Mouse (Mus musculus) erythroblast, embryonic 14.5 days (primary cell): ENCODE data around the gene Atf6b. TPM values are rescaled to one million over a fixed set of nuclear protein-coding genes. Genes with fewer than 3 reads are reported as not detected.
A peak's percentile ranks its signal among the peaks of the same experiment; 100 is the strongest.

ENCODE experiments used
- H3K27me3 ChIP-seq: 2 replicates; pipeline ENCODE4 v1.6.1; 2012; ENCODE audit warnings: inconsistent platforms; ENCODE audit not compliant: control insufficient read depth
- H3K36me3 ChIP-seq: 2 replicates; pipeline ENCODE4 v1.6.1; 2012; ENCODE audit warnings: mild to moderate bottlenecking, inconsistent platforms; ENCODE audit not compliant: control insufficient read depth
- H3K4me1 ChIP-seq: 2 replicates; pipeline ENCODE4 v1.6.1; 2012; ENCODE audit warnings: inconsistent platforms; ENCODE audit not compliant: control insufficient read depth
- H3K4me3 ChIP-seq: replicated peaks from 2 replicates; pipeline ENCODE3; 2012; ENCODE audit warnings: moderate library complexity, mild to moderate bottlenecking, inconsistent platforms
- H3K9me3 ChIP-seq: 2 replicates; pipeline ENCODE4 v1.6.1; 2012; ENCODE audit warnings: low read length, inconsistent platforms, mixed read lengths; ENCODE audit not compliant: control insufficient read depth
- GATA1 ChIP-seq: IDR thresholded peaks from 2 replicates; pipeline ENCODE4 v1.6.1; 2012; ENCODE audit warnings: low read length, inconsistent platforms, mixed read lengths
- TAL1 ChIP-seq: IDR thresholded peaks from 3 replicates; pipeline ENCODE4 v1.6.1; 2012; ENCODE audit warnings: low read length, inconsistent platforms, mixed read lengths
- polyA plus RNA-seq: library from polyadenylated mRNA; stranded (reverse); fragments of >175 nt; gene quantifications from 2 replicates; pipeline ENCODE4 v1.2.3, GENCODE M21; 2012

The Atf6b gene
- polyA plus RNA-seq, 1 experiment = 7.8 TPM

DNA sequence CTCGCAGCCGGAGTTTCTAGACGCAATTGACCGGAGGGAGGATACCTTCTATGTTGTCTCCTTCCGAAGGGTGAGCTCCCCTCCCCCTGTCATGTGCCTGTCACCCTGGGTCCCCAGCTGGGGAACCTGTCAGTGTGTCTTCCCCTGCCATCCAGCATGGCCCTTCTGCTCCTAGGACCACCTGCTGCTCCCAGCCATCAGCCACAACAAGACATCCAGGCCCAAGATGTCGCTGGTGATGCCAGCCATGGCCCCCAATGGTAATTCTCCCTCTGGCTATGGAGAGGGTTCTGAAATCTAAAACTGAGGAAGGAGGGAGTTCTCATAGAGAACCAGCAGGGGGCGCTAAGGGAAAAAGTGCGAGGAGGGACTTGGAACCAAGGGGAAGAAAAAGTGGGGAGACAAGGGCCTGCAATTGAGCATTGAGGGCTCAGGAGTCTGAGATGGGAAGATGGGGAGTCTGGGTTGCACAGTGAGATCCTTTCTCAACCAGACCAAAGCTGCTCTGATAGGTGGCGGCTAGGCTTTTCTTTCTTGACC lies 6.9 kb downstream of the Atf6b start:
- no peaks in the 10 kb centered on the region; the same call in 1 of the 2 replicates for H3K4me1 ChIP-seq
- H3K36me3 ChIP-seq = peaks cover 59% of the 10 kb centered on the region
- H3K4me3 ChIP-seq = no peak overlapping the region
- H3K27me3 ChIP-seq = peaks cover 16% of the 10 kb centered on the region
- TF ChIP-seq TAL1 (no peak), GATA1 (no peak)
- H3K9me3 ChIP-seq = no peaks in the 10 kb centered on the region

DNA sequence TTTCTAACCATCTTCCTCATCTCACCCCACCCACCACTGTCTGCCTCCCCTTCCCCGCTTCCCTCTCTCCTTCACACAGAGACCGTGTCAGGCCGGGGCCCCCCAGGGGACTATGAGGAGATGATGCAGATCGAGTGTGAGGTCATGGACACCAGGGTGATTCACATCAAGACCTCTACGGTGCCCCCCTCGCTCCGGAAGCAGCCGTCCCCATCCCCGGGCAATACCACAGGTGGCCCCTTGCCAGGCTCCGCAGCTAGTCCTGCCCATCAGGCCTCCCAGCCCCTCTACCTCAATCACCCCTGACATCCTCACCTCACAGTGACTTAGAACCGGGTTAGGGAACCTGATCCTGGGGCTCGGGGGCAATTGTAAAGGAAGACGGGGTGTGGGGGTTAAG lies 7.4 kb downstream of the Atf6b start:
- Histone ChIP-seq H3K4me3 (no peak overlapping the region), H3K4me1 (no peaks in the 10 kb centered on the region), H3K9me3 (no peaks in the 10 kb centered on the region), H3K27me3 (peaks cover 22% of the 10 kb centered on the region), H3K36me3 (peaks cover 53% of the 10 kb centered on the region)
- no peak for TF ChIP-seq TAL1
- TF ChIP-seq GATA1 = no peak

DNA sequence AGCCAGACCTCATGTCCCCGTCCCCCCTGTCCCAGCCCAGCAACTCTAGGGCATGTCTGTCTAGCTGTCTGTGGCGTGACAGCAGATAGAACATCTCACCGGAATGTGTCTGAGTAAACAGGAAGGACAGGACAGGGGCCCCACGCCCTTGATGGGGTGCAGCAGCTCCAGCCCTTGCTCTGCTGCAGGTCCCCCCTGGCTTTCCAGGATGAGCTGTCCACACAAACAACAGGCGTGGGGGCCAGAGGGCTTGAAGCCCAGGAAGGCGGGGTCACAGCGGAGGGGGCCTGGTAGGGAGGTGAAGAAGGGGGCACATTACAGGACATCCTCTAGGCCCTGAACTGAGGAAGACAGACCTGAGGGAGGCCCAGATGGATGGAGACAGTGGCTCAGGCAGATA lies 8.2 kb downstream of the Atf6b start:
- Histone ChIP-seq H3K4me3 (no peak overlapping the region), H3K9me3 (no peaks in the 10 kb centered on the region), H3K27me3 (peaks cover 29% of the 10 kb centered on the region), H3K4me1 (no peaks in the 10 kb centered on the region), H3K36me3 (peaks cover 45% of the 10 kb centered on the region)
- no peak for TF ChIP-seq TAL1
- TF ChIP-seq GATA1 = no peak

DNA sequence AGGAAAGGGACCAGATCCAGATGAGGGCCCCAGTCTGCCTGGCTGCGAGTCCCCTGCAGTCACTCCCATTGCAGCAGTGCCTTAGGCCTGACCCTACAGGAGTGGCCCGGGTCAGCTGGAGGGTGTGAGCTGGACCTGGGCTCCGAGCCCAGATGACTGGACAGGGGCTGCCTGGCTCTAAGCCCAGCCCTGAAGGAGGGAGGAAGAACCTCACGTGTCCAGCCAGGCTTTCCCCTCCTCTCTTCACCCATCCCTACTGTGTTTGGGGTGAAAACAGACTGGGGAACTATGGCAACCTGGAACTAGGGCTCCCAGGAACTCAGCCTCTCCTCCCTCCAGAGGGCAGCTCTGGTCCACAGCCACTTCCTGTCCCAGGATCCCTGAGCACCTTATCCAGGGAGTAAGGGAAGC lies 8.6 kb downstream of the Atf6b start:
- Histone ChIP-seq H3K9me3 (no peaks in the 10 kb centered on the region), H3K4me3 (no peak overlapping the region), H3K27me3 (peaks cover 34% of the 10 kb centered on the region), H3K4me1 (no peaks in the 10 kb centered on the region), H3K36me3 (peaks cover 41% of the 10 kb centered on the region)
- TF ChIP-seq GATA1 (no peak), TAL1 (no peak)

DNA sequence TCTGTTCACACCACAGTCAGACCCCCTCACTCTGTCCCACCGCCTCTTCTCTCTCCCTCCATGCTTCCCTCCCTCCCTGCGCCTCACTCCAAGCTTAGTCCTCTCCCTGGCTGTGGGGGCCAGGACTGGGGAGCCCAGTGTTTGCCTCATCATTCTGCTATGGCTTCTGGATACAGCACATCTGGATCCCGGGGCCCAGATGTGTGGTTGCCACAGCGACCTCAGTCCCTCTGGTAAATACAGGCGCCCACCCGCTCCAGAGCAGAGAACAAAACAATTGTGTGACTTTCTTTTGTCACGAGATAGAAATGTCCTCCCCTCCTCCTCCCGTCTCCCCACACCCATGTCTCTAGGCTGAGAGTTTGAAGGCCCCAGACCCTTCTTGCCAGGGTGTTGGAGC lies 9.7 kb downstream of the Atf6b start:
- Histone ChIP-seq H3K4me3 (no peak overlapping the region), H3K36me3 (peaks cover 30% of the 10 kb centered on the region), H3K4me1 (peaks cover 3% of the 10 kb centered on the region), H3K9me3 (no peaks in the 10 kb centered on the region), H3K27me3 (peaks cover 44% of the 10 kb centered on the region)
- TF ChIP-seq TAL1 (no peak), GATA1 (no peak)

DNA sequence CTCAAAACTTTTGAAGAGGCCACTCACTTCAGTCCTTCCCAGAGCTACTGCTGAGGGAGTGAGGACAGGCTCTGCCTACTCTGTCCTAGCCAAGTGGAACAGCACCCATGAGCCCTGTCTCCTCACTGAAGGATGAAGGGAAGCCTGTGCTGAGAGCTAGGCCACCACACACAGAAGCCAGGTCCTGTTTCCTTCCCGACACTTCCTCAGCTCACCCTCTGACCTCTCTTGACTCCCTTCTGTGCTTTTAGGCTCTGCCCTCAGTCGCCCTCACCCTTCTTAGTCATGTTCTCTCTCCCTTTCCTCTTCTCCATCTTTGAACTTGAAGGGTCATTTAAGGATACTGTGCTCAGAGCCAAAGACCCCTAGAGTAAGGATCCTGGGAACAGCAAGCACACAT lies 10.3 kb downstream of the Atf6b start:
- Histone ChIP-seq H3K9me3 (no peaks in the 10 kb centered on the region), H3K4me3 (no peak overlapping the region), H3K36me3 (peaks cover 24% of the 10 kb centered on the region), H3K27me3 (peaks cover 45% of the 10 kb centered on the region), H3K4me1 (peaks cover 3% of the 10 kb centered on the region)
- TF ChIP-seq TAL1 (no peak), GATA1 (no peak)

DNA sequence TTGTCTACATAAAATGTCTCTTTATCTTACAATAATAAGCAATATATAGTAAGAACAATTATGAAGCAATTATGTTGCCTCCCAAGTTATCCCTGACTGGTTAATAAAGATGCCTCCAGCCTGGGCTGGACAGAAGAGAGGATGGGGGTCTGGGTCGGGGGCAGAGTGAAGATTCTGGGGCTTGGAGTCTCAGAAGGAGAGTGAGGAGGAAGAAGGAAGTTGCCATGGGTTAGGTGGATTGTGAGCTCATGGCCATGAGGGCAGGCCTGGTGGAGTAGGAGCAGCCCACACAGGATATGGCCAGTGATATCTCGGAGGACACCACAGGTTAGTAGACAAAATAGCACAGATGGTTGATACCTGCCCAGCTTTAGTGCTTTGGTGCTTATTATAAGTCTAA lies 11.2 kb downstream of the Atf6b start:
- H3K27me3 ChIP-seq = peaks cover 54% of the 10 kb centered on the region
- no peaks in the 10 kb centered on the region for H3K9me3 ChIP-seq
- H3K4me3 ChIP-seq = no peak overlapping the region
- H3K4me1 ChIP-seq = peaks cover 10% of the 10 kb centered on the region
- H3K36me3 ChIP-seq = peaks cover 16% of the 10 kb centered on the region
- TF ChIP-seq GATA1 = no peak
- no peak for TF ChIP-seq TAL1

DNA sequence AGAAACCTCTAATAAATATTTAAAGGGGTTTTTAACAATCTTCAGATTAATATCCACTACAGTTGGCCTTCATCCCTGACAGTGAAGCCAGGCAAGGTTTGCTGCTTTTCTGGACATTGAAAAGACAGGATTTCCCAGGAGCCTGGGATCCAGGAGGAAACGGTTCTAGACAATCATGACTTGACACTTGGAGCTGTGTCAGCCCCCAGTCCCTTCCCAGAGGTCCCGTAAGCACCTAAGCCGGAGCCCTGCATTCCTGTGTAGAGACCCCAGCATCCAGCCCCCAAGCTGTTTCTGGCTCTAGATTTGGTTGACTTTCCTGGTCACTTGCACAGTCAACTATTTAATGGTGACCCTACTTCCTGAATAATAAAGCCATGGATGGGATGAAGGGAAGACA lies 11.6 kb downstream of the Atf6b start:
- TF ChIP-seq GATA1 (no peak), TAL1 (no peak)
- Histone ChIP-seq H3K9me3 (no peaks in the 10 kb centered on the region), H3K4me1 (peaks cover 10% of the 10 kb centered on the region), H3K4me3 (no peak overlapping the region), H3K27me3 (peaks cover 58% of the 10 kb centered on the region), H3K36me3 (peaks cover 11% of the 10 kb centered on the region)

DNA sequence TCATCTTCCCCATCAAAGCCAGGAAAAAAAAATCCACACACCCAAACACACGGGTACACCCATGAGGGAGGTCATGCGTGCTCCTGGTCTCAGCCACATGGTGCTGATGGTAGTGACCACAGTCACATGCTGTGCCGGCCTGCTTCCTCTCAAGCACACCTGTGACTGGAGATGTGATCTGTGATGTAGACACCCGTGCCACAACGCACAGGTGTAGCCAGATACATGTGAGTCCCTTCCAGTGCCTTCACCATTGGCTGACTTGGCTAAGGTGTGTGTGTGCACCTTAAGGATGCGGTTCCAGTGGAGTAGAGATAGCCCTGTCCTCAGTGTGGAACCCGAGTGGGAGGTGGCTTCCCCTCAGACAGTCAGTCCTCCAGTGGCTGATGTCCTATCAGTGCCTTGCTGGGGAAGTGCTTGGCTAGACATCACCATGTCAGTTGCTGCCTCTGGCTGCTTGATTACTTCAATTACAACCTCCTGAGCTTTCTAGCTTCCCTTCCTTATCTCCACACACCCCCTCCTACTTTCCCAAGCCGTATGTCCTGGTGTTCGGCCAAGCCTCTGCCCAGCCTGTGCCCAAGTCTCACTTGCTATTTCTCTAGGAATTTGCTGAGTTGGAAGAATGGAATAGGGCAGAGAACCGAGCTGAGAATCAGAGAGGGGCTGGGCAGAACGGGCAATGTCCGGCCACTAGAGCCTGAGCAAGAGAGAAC lies 12.4 kb downstream of the Atf6b start:
- Histone ChIP-seq H3K27me3 (peaks cover 58% of the 10 kb centered on the region), H3K9me3 (no peaks in the 10 kb centered on the region), H3K4me3 (no peak overlapping the region), H3K36me3 (peaks cover 6% of the 10 kb centered on the region), H3K4me1 (peaks cover 10% of the 10 kb centered on the region)
- TF ChIP-seq GATA1 (no peak), TAL1 (0 out of 3 replicates have a peak, but pooled peaks have one; percentile 18)

DNA sequence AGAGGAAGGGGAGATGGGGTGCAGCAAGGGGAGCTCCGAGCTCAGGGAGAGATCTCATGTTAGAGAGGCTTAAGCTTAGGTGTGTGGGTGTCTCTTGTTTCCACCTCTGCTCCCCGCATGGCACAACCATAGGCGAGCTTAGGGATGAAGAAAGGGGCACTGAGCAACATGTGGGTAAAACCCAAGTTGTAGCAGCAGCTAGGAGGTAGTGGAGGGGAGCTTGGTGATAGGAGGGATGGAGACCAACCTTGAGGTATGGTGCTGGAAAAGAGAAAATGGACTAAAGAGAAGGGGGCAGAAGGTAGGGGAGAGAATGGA lies 12.9 kb downstream of the Atf6b start:
- Histone ChIP-seq H3K27me3 (peaks cover 58% of the 10 kb centered on the region), H3K36me3 (peaks cover 2% of the 10 kb centered on the region; the same call in 1 of the 2 replicates), H3K4me3 (no peak overlapping the region), H3K4me1 (peaks cover 10% of the 10 kb centered on the region), H3K9me3 (no peaks in the 10 kb centered on the region)
- no peak for TF ChIP-seq GATA1
- no peak for TF ChIP-seq TAL1
